Mouse (Mus musculus) embryonic facial prominence, embryonic 10.5 days (tissue): ENCODE measurements around the gene Rhcg. TPM values are rescaled to one million over a fixed set of nuclear protein-coding genes. Genes with fewer than 3 reads are reported as not detected.

Experiments
- polyA plus RNA-seq: library from polyadenylated mRNA; unstranded; fragments of >200 nt; fragmentation: Nextera tagmentation; extraction: Ambion mirVana; gene quantifications from 2 replicates; pipeline ENCODE4 v1.2.1, GENCODE M21; 2016

Rhcg gene
- polyA plus RNA-seq, 1 experiment from 2014 or later: 0.51 TPM

Other genes starting within 250 kb of the Rhcg start
- 1.1 and 1.5 TPM in 2 replicates for gene Rlbp1, start 230.6 kb downstream of the Rhcg start, polyA plus RNA-seq
- 20.0 TPM in 2 replicates for gene Fanci, start 225.7 kb downstream of the Rhcg start, polyA plus RNA-seq
- 33.4 and 37.8 TPM in 2 replicates for gene Polg, start 151.3 kb downstream of the Rhcg start, polyA plus RNA-seq
- 16.4 and 16.5 TPM in 2 replicates for gene Ticrr, start 42.5 kb upstream of the Rhcg start, polyA plus RNA-seq
- 7.4 and 7.7 TPM in 2 replicates for gene Kif7, start 98.1 kb upstream of the Rhcg start, polyA plus RNA-seq
- gene Plin1, start 115.2 kb upstream of the Rhcg start, polyA plus RNA-seq: 0.10 TPM in 1 of 2 replicates, not detected in the other
- gene Pex11a, start 125.5 kb upstream of the Rhcg start, polyA plus RNA-seq: 7.2 and 8.4 TPM in 2 replicates
- 0.38 and 0.45 TPM in 2 replicates for gene Wdr93, start 125.5 kb upstream of the Rhcg start, polyA plus RNA-seq
- gene Mesp1, start 176.1 kb upstream of the Rhcg start, polyA plus RNA-seq: 0.11 TPM in 1 of 2 replicates, not detected in the other
- gene Mesp2, start 193.1 kb upstream of the Rhcg start, polyA plus RNA-seq: 0.34 and 0.36 TPM in 2 replicates
- 5.4 and 6.9 TPM in 2 replicates for gene Anpep, start 243.4 kb upstream of the Rhcg start, polyA plus RNA-seq